Mouse (Mus musculus) adrenal gland, postnatal 4 days (tissue): Measurements from ENCODE around the gene Adipor2. TPM values are rescaled to one million over a fixed set of nuclear protein-coding genes. Genes with fewer than 3 reads are reported as not detected.
"Not testable (repeated sequence)": the region's sequence is repeated elsewhere in the genome, so short reads cannot be mapped to it uniquely, and the experiment has no call there.

Experiments
- DNase-seq, 2 experiments: peaks; one replicate each; pipeline ENCODE4 v3.0.0; 2021 to 2022; ENCODE audit warnings: low spot score in 2 of 2, mixed read lengths in 2 of 2
- long read RNA-seq, 2 experiments: library from polyadenylated mRNA; stranded (forward); transcript quantifications; one replicate each; pipeline ENCODE4 v2.0.0; 2021
- total RNA-seq, 2 experiments: library from RNA; stranded (reverse); gene quantifications; 2 replicates each; pipeline ENCODE4 v1.2.3; 2021

Adipor2 gene
- 100 to 1,000 TPM; 141 to 151 TPM for total RNA-seq
- long read RNA-seq, experiment 1, full-length matches to known transcripts = 8 of 65 reads
- long read RNA-seq, experiment 1, partial matches to known transcripts = 2 of 65 reads
- long read RNA-seq, experiment 1, other reads (novel, unspliced or antisense) = 55 of 65 reads
- long read RNA-seq, experiment 2, full-length matches to known transcripts = 27 of 94 reads
- long read RNA-seq, experiment 2, partial matches to known transcripts = 10 of 94 reads
- long read RNA-seq, experiment 2, other reads (novel, unspliced or antisense) = 57 of 94 reads

GRCm38 (mm10) chr6:119417354-119417753 lies at the start of gene Adipor2:
Gene Adipor2 (minus strand): TSS chr6:119417704.
- DNase-seq = peak in 1 of 2 experiments; percentile 37

- no peak for DNase-seq
Measured at GRCm38 (mm10) chr6:119466161-119466560, 48.7 kb upstream of the Adipor2 start.

- DNase-seq = no peak
Measured at GRCm38 (mm10) chr6:119460391-119460790, 42.9 kb upstream of the Adipor2 start.

- no peak for DNase-seq
Measured at GRCm38 (mm10) chr6:119459041-119459440, 41.5 kb upstream of the Adipor2 start.

GRCm38 (mm10) chr6:119458166-119458565 lies 40.7 kb upstream of the Adipor2 start:
- DNase-seq = no peak

- DNase-seq = peak in 1 of 2 experiments; percentile 34
Measured at GRCm38 (mm10) chr6:119451981-119452499, 34.5 kb upstream of the Adipor2 start.

GRCm38 (mm10) chr6:119450965-119451943 lies 33.8 kb upstream of the Adipor2 start:
- no peak for DNase-seq

- DNase-seq = peak in 1 of 2 experiments; percentile 64
Measured at GRCm38 (mm10) chr6:119449060-119449499, 31.6 kb upstream of the Adipor2 start.

GRCm38 (mm10) chr6:119448321-119449059 lies 31.0 kb upstream of the Adipor2 start:
- no peak for DNase-seq

- no peak for DNase-seq
Measured at GRCm38 (mm10) chr6:119445671-119446607, 28.4 kb upstream of the Adipor2 start.

- peak; percentile 39 to 68 for DNase-seq
Measured at GRCm38 (mm10) chr6:119443742-119444645, 26.5 kb upstream of the Adipor2 start.

- not testable (repeated sequence) for DNase-seq
Measured at GRCm38 (mm10) chr6:119442729-119443128, 25.2 kb upstream of the Adipor2 start.

- no peak for DNase-seq
Measured at GRCm38 (mm10) chr6:119437894-119438761, 20.6 kb upstream of the Adipor2 start.

GRCm38 (mm10) chr6:119434394-119434793 lies 16.9 kb upstream of the Adipor2 start:
- no peak for DNase-seq

GRCm38 (mm10) chr6:119431751-119432324 lies 14.3 kb upstream of the Adipor2 start:
- DNase-seq = no peak

- peak in 1 of 2 experiments; percentile 33 for DNase-seq
Measured at GRCm38 (mm10) chr6:119430508-119430907, 13.0 kb upstream of the Adipor2 start.

- no peak for DNase-seq
Measured at GRCm38 (mm10) chr6:119429311-119429710, 11.8 kb upstream of the Adipor2 start.
